Mouse (Mus musculus): Measurements from ENCODE around the gene Aldh1l1.

Aldh1l1 gene

DNA sequence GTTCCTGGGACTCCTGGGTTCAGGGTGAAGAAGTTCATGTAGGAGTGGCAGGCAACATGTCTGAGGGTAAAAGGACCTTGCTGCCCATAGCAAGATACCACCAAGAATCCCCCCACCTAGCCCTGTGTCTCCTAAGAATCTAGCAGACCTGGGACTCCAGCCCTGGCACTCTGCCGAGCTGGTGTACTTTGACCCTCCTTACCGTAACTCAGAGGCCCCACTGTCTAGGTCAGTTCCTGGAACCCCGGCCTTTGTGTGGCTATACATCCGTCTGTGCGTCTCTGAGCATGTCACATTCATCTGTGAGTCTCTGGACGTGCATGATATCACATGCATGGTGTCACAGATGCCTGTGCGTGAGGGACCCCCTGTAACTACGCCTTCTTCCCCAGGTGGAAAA lies 84.2 kb downstream of the Aldh1l1 start:
- in situ Hi-C loops (cut with MboI; ENCODE audit: low sequenced_read_pairs) = no loop called here

DNA sequence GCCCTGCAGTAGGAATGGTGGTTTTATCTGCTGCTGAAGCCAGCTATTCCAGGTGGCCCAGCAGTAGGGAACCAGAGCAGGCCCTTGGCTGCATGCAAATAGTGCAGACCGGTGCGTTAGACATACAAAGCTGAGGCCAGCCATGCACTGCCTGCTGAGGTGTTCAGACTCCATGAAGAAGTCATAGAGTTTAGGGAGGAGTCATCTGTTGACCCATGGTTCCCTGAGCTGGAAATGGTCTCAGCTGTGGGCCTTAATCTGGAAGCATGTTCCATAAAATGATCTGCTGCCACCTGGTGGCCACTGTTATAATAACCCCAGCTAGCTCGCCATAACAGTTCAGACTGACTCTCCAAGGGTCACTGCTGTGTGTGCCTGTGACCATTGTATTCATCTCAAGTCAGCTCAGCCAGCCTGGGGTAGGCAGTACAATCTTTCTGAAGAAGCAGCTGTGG lies 89.1 kb downstream of the Aldh1l1 start:
- in situ Hi-C loops (cut with MboI; ENCODE audit: low sequenced_read_pairs) = no loop called here

DNA sequence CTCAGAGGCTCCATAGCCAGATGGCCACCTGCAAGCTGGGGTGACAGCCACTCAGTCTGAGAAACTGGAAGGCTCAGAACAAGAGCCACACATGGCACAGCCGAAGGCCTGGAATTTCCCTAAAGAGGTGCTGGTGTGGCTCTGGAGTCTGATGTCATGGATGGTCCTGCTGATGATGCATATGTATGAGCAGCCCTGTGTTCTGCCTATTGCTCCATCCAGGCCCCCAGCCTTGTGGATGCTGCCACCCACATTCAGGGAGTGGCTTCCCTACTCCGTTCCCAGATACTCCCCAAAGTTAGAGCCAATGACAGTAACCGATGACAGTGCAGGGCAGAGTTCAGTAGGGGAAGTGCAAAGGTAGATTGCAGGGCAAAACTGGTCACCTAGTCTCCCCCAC lies 91.9 kb downstream of the Aldh1l1 start:
- in situ Hi-C loops (cut with MboI; ENCODE audit: low sequenced_read_pairs) = no loop called here

DNA sequence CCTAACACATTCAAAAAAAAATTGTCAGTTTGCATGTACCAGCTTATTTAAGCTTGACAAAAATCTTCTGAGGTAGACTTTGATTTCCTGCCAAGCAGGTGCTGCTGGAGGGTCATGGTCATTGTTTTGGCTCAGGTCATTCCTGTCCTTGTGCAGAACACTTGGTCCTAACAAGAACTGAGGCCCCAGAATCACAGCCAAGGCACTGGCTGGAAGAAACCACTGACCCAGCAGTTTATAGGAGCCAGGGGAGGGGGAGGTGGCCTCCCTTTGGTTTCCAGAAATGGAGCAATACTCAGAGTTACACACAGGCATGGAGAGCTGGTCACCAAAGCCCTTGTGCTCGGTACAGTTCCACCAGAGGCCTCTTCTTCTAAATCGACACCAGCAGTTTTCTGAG lies 96.1 kb downstream of the Aldh1l1 start:
- in situ Hi-C loops (cut with MboI; ENCODE audit: low sequenced_read_pairs) = no loop called here

DNA sequence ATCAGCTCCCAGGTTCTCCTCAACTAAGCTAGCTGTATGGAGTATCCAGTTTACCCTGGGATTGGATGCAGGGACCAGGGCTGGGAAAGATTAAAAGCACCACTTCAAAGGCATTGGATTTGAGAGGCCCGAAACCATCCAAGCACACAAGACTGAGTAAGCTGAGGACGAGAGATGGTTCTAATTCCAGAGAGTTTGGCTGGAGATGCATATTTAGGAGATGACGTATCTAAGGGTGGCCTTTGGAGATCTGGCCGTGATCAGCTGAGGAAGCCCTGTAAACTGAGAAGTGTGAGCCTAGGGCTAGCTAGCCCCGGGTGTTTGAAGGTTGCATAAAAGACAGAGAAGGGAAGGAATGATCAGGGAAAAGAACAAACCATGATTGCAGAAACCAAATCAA lies 101.9 kb downstream of the Aldh1l1 start:
- in situ Hi-C loops (cut with MboI; ENCODE audit: low sequenced_read_pairs) = no loop called here

DNA sequence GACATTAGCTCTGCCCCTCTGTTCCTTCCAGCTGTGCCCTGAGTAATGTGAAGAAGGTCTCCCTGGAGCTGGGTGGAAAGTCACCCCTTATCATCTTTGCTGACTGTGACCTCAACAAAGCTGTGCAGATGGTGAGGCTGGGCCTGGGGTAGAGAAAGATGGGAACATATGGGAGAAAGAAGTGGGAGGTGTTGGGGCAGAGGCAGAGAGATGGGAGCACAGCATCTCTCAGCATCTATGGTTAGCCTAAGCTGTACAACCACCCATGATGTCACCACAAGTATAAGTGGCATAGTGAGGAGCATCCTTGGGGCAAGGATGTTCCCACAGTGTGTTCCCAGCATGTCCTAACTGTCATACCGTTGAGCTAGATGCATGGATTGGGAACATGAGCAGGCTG lies 104.5 kb downstream of the Aldh1l1 start:
- in situ Hi-C loops (cut with MboI; ENCODE audit: low sequenced_read_pairs) = no loop called here

DNA sequence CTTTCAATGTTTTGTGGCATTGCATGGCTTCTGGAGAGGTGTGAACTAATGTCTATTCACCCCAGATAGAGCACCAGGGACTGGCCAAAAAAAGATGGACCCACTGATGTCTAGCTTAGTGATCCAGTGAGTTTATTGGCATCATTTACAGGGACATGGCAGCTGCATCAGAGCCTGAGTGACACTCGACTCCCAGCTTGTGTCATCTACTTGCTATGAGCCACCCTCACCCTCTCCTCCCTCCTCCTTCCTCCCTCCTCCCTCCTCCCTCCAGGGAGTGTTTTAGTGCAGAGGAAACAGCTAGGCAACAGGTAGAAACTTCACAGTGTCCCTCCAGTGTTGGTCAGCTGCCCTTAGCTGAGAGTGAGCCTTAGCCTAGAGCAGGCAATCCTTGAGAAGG lies 108.7 kb downstream of the Aldh1l1 start:
- in situ Hi-C loops (cut with MboI; ENCODE audit: low sequenced_read_pairs) = no loop called here

DNA sequence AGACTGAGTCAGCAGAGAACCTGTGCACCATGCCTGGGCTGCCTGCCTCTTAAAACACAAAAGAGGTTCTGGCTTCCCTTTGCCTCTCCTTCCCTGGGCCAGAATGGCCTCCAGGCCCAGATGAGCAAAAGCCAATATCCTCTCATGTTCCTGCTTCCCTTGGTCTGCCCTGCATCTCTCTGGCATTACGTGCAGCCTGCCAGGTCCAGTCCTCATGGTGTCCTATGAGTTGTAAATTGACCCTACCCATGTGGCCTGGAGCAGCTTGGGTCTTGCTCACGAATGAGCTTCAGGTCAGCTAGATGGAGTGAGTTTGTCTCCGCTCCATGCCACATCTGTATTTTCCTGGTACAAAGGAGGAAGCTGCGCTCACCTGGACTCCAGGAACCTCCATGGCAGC lies 110.8 kb downstream of the Aldh1l1 start:
- in situ Hi-C loops (cut with MboI; ENCODE audit: low sequenced_read_pairs) = no loop called here

DNA sequence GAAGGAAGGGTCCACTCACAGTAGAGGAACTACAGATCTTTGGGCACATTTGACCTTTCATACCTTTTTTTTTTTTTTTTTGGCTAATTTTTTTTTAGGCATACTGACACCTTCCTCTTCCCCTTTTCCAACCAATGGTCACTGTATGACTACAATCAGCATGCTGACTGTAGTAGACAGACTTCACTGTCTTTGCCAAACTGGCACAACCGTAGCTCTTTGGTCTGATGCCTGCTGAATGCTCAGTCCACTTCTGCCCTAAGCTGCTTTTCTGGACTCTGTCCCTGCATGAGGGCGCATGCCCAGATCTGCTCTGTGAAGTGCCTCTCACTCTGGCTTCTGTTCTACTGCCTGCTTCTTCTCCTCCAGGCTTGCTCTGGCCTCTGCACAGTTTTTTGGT lies 111.4 kb downstream of the Aldh1l1 start:
- in situ Hi-C loops (cut with MboI; ENCODE audit: low sequenced_read_pairs) = no loop called here

DNA sequence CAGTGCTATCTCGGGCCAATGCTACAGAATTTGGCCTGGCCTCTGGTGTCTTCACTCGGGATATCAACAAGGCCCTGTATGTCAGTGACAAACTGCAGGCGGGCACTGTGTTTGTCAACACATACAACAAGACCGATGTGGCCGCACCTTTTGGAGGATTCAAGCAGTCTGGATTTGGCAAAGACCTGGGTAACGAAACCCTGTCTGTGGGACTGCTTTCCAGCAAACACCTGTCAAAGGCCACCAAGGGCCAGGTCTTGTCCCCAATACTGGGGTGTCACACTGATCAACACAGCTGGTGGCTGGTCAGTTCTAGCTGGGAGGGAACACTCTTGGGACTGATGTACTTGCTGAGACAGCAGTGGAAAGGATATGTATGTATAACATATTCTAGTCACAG lies 112.0 kb downstream of the Aldh1l1 start:
- in situ Hi-C loops (cut with MboI; ENCODE audit: low sequenced_read_pairs) = no loop called here

DNA sequence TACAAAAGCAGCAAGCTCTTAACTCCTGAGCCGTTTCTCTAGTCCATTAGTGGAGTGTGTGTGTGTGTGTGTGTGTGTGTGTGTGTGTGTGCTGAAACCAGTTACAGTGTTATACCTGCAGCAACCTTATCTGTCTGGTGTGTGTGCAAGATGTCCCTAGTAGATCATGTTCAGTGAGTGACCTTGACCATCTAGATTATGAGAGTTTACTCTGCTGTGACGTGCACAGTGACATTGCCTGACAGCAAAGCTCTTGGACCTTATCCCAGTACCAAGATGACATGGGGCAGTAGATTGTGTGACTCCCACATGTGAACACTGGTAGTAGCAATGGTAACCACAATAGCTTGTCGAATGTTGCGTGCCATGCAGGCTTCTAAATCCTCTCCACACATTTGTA lies 114.1 kb downstream of the Aldh1l1 start:
- in situ Hi-C loops (cut with MboI; ENCODE audit: low sequenced_read_pairs) = no loop called here

DNA sequence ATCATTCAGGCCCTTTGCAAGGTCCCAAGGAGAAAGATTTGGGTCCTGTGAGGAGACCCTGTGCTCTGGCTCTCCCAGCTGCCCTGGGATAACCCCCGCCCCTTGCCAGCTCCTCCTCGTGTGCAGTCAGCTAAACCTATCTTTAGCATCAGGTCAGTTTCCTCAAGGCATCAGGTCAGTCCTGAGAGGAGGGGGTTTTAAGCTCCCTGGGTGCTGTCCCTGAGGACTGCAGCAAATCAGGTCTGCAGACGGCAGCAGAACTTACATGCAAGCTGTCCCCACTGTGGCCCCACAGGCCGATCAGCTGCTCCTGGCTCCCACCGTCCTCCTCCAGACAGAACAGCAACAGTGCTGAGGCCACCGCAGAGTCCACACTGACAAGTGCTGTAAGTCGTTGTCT lies 115.5 kb downstream of the Aldh1l1 start:
- in situ Hi-C loops (cut with MboI; ENCODE audit: low sequenced_read_pairs) = no loop called here

DNA sequence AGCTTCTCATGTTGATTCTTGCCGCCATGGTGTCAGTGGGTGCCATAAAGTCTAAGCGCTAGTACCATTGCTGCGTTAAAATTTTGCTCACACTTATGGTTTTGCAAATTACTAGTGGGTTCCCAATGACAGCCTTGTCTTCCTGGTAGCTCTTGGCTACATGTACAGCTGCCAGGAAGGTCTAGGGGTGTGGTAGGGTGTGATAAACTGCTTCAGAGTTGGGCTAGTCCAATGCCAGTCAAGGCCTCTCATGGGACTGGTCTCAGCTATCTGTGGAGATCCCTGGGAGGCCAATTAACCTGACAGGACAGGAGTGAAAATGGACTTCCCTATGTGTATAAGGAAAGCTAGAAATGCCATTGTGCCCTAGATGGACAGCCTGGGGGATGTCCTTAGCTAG lies 116.1 kb downstream of the Aldh1l1 start:
- in situ Hi-C loops (cut with MboI; ENCODE audit: low sequenced_read_pairs) = no loop called here

DNA sequence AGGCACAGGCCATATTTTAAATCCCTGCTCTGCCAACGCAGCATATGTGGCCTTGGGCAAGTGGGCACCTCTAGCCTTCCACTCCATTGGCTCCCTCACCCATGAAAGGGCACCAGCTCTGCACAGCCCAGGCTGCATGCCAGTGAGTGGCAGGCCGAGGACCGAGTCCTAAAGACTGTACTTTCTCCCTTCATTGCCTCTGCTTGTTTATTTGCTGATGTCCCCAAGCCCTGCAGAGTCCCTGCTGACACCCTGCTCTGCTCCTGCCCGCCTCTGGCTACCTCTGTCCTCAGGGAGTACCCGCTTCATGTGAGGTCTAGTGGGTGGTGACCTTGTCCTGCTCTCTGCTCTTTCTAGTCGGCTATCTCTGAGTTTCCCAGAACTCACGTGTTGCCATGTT lies 116.9 kb downstream of the Aldh1l1 start:
- in situ Hi-C loops (cut with MboI; ENCODE audit: low sequenced_read_pairs) = no loop called here

DNA sequence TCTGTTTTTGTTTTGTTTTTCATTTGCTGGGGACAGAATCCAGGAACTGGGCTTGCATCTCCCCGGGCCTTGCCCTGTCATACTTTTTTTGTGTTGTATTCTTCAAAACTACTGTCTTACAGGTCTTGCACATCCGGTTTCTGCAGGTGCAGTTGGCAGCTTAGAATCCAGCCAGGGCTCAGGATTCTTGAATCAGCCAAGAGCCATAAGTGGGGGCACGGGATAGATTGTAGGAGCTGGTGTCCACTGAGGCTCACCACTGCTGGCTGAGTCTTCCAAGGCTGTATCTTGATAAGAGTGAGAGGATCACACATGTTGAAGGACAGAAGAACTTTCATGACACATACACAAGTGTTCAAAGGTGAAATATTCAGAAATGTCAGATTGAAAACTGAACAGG lies 117.9 kb downstream of the Aldh1l1 start:
- in situ Hi-C loops (cut with MboI; ENCODE audit: low sequenced_read_pairs) = no loop called here

DNA sequence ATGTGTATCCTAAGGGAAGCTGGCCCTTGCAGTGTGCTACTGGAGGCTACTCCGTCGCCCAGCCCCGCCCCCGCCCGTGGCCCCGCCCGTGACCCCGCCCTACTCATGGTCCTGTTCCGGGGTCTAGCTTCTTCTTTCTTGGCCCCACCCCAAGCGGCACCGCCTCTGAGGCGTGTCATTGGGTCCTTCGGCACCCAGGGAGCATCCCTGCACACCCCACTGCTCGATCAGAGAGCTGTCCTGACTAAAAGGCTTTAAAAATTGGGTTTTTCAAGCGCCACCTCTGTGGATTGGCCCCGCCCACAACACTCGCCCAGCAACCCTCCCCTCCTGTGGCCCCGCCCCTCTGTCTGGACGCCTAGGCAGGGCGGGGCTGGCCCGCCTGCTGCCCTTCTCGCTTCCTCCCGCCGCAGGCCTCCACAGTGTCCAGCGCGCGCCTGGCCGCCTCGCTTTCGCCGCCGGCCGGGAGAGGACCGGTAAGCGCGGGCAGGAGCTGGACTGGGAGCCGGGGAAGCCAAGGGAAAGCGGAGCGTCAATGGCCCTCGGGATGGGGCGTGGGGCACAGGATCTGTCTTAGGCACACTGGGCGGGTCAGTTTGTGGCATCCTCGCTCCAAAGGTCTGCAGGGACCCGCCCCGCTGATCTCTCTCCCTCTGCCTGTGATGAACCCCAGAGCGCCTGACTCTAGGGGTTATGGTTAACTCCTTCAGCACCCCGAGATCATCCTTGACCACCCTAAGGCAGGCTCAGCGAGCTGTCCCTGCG lies 118.5 kb downstream of the Aldh1l1 start, which contains the start of gene Slc41a3:
TSS of gene Slc41a3 (plus strand) at position 193 of the 765 bp plus-strand sequence.
- in situ Hi-C loops (cut with MboI; ENCODE audit: low sequenced_read_pairs) = no loop called here

DNA sequence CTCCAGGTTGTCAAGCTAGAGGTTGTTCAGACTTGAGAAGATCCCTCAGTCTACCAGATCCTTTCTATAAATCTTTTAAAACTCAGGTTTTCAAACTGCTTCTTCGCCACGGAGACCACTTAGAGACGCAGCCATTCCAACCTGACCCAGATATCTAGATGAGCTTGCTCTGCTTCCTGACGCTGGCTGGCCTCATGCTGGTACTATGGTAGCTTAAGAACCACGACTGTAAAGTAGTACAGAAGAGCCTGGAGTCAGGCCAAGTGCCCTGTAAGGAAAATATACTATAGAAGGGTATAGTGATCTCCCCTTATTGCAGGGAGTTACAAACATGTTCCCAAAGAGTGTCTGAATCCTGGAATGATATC lies 119.1 kb downstream of the Aldh1l1 start:
- in situ Hi-C loops (cut with MboI; ENCODE audit: low sequenced_read_pairs) = no loop called here

DNA sequence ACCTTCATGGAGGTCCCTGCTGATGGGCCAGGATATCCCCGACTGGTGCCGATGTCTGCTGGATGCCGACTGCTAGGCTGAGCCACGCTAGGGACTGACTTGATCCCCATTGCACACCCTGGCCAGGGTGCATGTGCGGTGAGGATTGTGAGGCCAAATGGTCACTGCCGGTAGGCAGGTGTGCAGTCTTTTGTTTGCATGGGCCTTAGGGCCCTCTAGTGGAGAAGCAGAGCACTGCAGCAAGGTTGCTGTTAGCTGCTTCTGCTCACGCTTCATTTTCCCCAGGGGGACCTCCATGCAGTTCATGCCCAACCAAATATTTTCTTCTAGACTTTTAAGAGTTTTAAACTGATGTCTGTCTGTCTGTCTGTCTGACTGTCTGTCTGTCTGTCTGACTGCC lies 120.3 kb downstream of the Aldh1l1 start:
- in situ Hi-C loops (cut with MboI; ENCODE audit: low sequenced_read_pairs) = no loop called here

DNA sequence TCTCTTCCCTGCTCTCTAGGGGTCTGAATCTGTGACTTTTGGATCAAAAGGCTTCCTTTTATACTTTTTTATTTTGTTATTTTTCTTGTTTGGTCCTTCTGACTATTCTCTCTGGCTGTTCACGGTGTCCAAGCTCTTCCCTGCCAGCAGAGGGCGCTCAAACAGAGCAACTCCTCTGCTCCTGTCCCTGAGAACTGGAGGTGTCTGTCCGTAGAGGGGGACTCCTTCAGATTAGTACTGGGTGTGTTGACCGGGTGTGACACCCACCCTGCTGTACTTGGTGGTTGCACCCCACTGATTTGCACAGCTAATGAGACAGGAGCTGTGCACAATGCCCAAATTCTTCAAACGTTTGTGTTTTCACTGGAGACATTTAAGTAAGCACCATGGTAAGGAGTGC lies 121.0 kb downstream of the Aldh1l1 start:
- in situ Hi-C loops (cut with MboI; ENCODE audit: low sequenced_read_pairs) = no loop called here

DNA sequence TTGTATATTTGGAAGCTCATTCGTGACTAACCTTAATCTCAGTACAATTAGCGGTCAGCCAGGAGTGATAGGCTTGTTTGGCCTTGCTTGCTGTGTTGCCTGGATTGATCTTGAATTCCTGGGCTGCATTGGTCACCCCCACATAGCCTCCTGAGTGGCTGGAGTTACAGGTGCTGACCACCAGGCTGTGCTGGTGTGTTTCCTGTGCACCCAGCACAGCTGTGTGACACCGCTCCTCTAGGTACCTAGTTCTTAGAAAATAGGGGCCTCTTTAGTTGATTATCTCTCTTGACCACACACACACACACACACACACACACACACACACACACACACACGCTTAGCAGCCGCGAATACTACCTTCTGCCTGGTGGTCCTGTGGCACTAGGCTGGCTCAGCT lies 122.0 kb downstream of the Aldh1l1 start:
- in situ Hi-C loops (cut with MboI; ENCODE audit: low sequenced_read_pairs) = no loop called here

DNA sequence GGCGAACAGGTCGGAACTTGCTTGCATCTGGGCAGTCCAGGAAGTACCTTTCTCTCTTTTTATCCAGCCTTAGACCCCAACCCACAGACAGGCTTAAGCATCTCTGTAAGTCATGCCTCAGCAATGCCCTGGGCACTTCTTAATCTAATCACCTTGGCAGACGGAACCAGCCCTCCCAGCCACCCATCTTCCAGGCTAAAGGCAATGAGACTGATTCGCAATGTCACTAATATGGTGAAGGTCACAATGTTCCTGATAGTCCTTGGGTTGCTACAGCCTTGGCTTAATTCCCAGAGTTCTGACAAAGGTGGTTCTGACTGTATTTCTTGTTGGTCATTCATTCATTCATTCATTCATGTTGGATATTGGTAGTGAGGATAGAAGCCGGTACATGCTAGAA lies 124.0 kb downstream of the Aldh1l1 start:
- in situ Hi-C loops (cut with MboI; ENCODE audit: low sequenced_read_pairs) = no loop called here

DNA sequence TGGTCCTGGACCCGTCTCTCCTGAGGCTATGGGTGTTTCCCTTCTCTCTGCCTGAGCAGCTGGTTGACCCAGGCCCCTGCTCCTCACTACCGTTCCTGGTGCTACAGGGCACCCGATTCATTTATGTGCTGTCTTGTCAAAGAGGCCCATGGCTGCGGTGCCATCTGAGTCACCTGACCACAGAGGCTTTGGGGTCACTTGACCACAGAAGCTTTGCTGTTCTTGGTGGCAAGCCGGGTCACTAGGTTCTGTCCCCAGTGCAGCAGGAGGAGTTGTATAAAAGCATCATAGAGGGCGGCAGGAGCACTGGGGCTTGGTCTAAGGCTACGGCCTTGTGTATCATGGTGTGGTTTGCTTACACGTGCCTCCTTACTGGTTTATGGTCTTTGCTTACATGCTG lies 127.0 kb downstream of the Aldh1l1 start:
- in situ Hi-C loops (cut with MboI; ENCODE audit: low sequenced_read_pairs) = no loop called here

DNA sequence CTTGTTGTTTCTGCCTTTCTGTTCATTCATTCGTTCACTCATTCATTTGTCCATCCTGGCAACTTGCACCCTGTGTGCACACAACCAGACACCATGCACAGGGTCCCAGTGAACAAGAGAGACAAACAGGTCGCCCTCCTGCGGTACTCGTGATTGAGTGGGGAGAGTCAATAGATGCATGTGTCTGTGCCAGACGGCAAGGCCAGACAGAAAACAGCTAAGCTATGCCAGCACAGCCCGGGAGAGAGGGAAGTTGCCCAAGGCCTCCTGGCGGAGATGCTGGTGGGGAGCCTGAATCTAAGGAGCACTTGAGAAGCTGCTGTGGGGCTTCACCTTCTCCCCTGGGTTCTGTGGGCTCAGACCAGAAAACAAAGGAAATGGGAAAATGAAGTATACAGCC lies 129.1 kb downstream of the Aldh1l1 start:
- in situ Hi-C loops (cut with MboI; ENCODE audit: low sequenced_read_pairs) = no loop called here
